Mouse (Mus musculus) CH12.LX (cell line): ENCODE measurements at regions not wholly inside any gene's neighbourhood (a gene's known extent, or its start where the extent isn't known, plus 50 kb on each side); places are given as distances from the start of the nearest gene placed in this dataset.

Experiments
- DNase-seq: peaks from one replicate; pipeline ENCODE4 v3.0.0-alpha.2; 2013; ENCODE audit errors: extremely low read depth
- H3K27ac ChIP-seq: 2 replicates; pipeline ENCODE4 v1.5.1; 2012; ENCODE audit warnings: low read depth, mild to moderate bottlenecking, control low read depth, moderate library complexity; ENCODE audit not compliant: insufficient read depth
- H3K27me3 ChIP-seq: replicated peaks from 2 replicates; pipeline ENCODE3; 2012; ENCODE audit warnings: inconsistent platforms
- H3K36me3 ChIP-seq, 2 experiments: replicated peaks in 1 of 2; 2 replicates each; pipeline versions ENCODE3 to v1.6.1; 2012; ENCODE audit warnings: inconsistent platforms in 1 of 2, low read length in 1 of 2, mild to moderate bottlenecking in 1 of 2, mixed read lengths in 1 of 2, moderate library complexity in 1 of 2; ENCODE audit not compliant: control insufficient read depth in 1 of 2, insufficient read depth in 1 of 2
- H3K4me1 ChIP-seq, 2 experiments: 2 replicates each; pipeline ENCODE4 v1.6.1; 2012; ENCODE audit warnings: inconsistent platforms in 1 of 2, moderate library complexity in 1 of 2; ENCODE audit not compliant: insufficient read depth in 2 of 2, control insufficient read depth in 1 of 2
- H3K4me2 ChIP-seq: 2 replicates; pipeline ENCODE4 v1.6.1; 2012; ENCODE audit warnings: low read depth, mild to moderate bottlenecking, control low read depth; ENCODE audit not compliant: poor library complexity, insufficient read depth, severe bottlenecking
- H3K4me3 ChIP-seq, 3 experiments: fragments of 150-350 bp in 1 of 3; sonication (generic) in 1 of 3; replicated peaks in 1 of 3; 2 replicates each; pipeline versions ENCODE3 to v1.5.1; 2011 to 2012; ENCODE audit warnings: low read depth in 2 of 3, low read length in 2 of 3, mild to moderate bottlenecking in 2 of 3, moderate library complexity in 2 of 3, control low read depth in 1 of 3, improper control_type of control experiment in 1 of 3, inconsistent platforms in 1 of 3, mixed read lengths in 1 of 3; ENCODE audit not compliant: poor library complexity in 1 of 3
- H3K79me2 ChIP-seq: replicated peaks from 2 replicates; pipeline ENCODE4 v1.6.1; 2012; ENCODE audit warnings: mild to moderate bottlenecking, moderate library complexity; ENCODE audit not compliant: control insufficient read depth, poor library complexity, insufficient read depth, severe bottlenecking; ENCODE audit errors: extremely low read depth
- H3K9ac ChIP-seq: 2 replicates; pipeline ENCODE4 v1.6.1; 2012; ENCODE audit warnings: low read depth, mild to moderate bottlenecking, control low read depth, moderate library complexity; ENCODE audit not compliant: insufficient read depth
- H3K9me3 ChIP-seq: replicated peaks from 2 replicates; pipeline ENCODE3; 2012; ENCODE audit warnings: low read length, inconsistent platforms, mixed read lengths
- EP300 ChIP-seq: IDR thresholded peaks from 2 replicates; pipeline ENCODE4 v1.6.1; 2011; ENCODE audit warnings: low read length, improper control_type of control experiment
- ETS1 ChIP-seq: conservative IDR thresholded peaks from 2 replicates; pipeline ENCODE4 v1.6.1; 2012; ENCODE audit warnings: low read depth, mild to moderate bottlenecking, inconsistent platforms, low read length, improper control_type of control experiment, moderate library complexity
- GABPA ChIP-seq: IDR thresholded peaks from 2 replicates; pipeline ENCODE4 v1.6.1; 2012; ENCODE audit warnings: low read depth, low read length, improper control_type of control experiment, inconsistent platforms; ENCODE audit not compliant: insufficient replicate concordance
- HCFC1 ChIP-seq: IDR thresholded peaks from 2 replicates; pipeline ENCODE4 v1.6.1; 2012; ENCODE audit warnings: low read depth, mild to moderate bottlenecking, inconsistent platforms, low read length, improper control_type of control experiment
- IRF4 ChIP-seq: IDR thresholded peaks from 2 replicates; pipeline ENCODE4 v1.6.1; 2014; ENCODE audit warnings: low read depth, mild to moderate bottlenecking, inconsistent platforms, low read length, improper control_type of control experiment
- JUND ChIP-seq: conservative IDR thresholded peaks from 2 replicates; pipeline ENCODE4 v1.6.1; 2011; ENCODE audit warnings: low read depth, low read length, improper control_type of control experiment
- MAFK ChIP-seq: IDR thresholded peaks from 2 replicates; pipeline ENCODE4 v1.6.1; 2011; ENCODE audit warnings: low read length, improper control_type of control experiment; ENCODE audit not compliant: insufficient replicate concordance
- MAX ChIP-seq: IDR thresholded peaks from 2 replicates; pipeline ENCODE4 v1.6.1; 2011; ENCODE audit warnings: low read length, improper control_type of control experiment
- MEF2A ChIP-seq: IDR thresholded peaks from 2 replicates; pipeline ENCODE4 v1.6.1; 2014; ENCODE audit warnings: low read depth, mild to moderate bottlenecking, inconsistent platforms, low read length, improper control_type of control experiment, borderline replicate concordance
- MYC ChIP-seq: IDR thresholded peaks from 2 replicates; pipeline ENCODE4 v1.6.1; 2011; ENCODE audit warnings: low read depth, mild to moderate bottlenecking, improper control_type of control experiment, low read length
- NRF1 ChIP-seq: IDR thresholded peaks from 2 replicates; pipeline ENCODE4 v1.6.1; 2014; ENCODE audit warnings: low read depth, mild to moderate bottlenecking, inconsistent platforms, low read length, improper control_type of control experiment, moderate library complexity
- RCOR1 ChIP-seq: conservative IDR thresholded peaks from 2 replicates; pipeline ENCODE4 v1.6.1; 2012; ENCODE audit warnings: low read depth, mild to moderate bottlenecking, inconsistent platforms, low read length, improper control_type of control experiment
- SIN3A ChIP-seq: IDR thresholded peaks from 2 replicates; pipeline ENCODE4 v1.6.1; 2012; ENCODE audit warnings: low read length, improper control_type of control experiment, inconsistent platforms
- UBTF ChIP-seq: IDR thresholded peaks from 2 replicates; pipeline ENCODE4 v1.6.1; 2012; ENCODE audit warnings: low read depth, mild to moderate bottlenecking, inconsistent platforms, low read length, improper control_type of control experiment, moderate library complexity
- ZC3H11A ChIP-seq: IDR thresholded peaks from 2 replicates; pipeline ENCODE4 v1.6.1; 2012; ENCODE audit warnings: low read depth, mild to moderate bottlenecking, inconsistent platforms, low read length, improper control_type of control experiment
- ZKSCAN1 ChIP-seq: IDR thresholded peaks from 2 replicates; pipeline ENCODE4 v1.6.1; 2012; ENCODE audit warnings: low read depth, inconsistent platforms, low read length, improper control_type of control experiment, borderline replicate concordance
- ZMIZ1 ChIP-seq: IDR thresholded peaks from 2 replicates; pipeline ENCODE4 v1.6.1; 2012; ENCODE audit warnings: low read depth, mild to moderate bottlenecking, inconsistent platforms, low read length, improper control_type of control experiment
- ZNF384 ChIP-seq: IDR thresholded peaks from 2 replicates; pipeline ENCODE4 v1.6.1; 2012; ENCODE audit warnings: low read depth, low read length, improper control_type of control experiment, inconsistent platforms
- dilution Hi-C: fragments of 300-500 bp; cut with MboI; formaldehyde crosslinking; loops from 2 replicates; pipeline ENCODE4 v1.14.3; 2020; ENCODE audit warnings: low sequenced_read_pairs; ENCODE audit not compliant: extremely low pct_unique_long_range_greater_than_20kb, extremely low pct_ligation_motif_present
- in situ Hi-C: fragments of 300-500 bp; cut with MboI; formaldehyde crosslinking; loops from 3 replicates; pipeline ENCODE4 v1.14.3; 2019; ENCODE audit warnings: low sequenced_read_pairs, low pct_ligation_motif_present, low pct_unique_long_range_greater_than_20kb, mixed read lengths

- DNase-seq: no peak
- dilution Hi-C loops: no loop called here
- Histone ChIP-seq H3K79me2 (no peaks in the 10 kb centered on the region), H3K27ac (no peak overlapping the region), H3K36me3 (no peaks in the 10 kb centered on the region), H3K4me1 (no peaks in the 10 kb centered on the region), H3K9ac (no peak overlapping the region), H3K27me3 (no peaks in the 10 kb centered on the region), H3K4me3 (no peak overlapping the region), H3K4me2 (no peak overlapping the region), H3K9me3 (no peaks in the 10 kb centered on the region)
- TF ChIP-seq UBTF (no peak), MAFK (no peak), RCOR1 (no peak), MEF2A (no peak), ZC3H11A (no peak), JUND (no peak), HCFC1 (no peak), ZKSCAN1 (no peak), ZNF384 (no peak), IRF4 (no peak), ETS1 (no peak), GABPA (no peak)
- in situ Hi-C loops: no loop called here
Observed at GRCm38 (mm10) chr2:43478494-43478893, 76.6 kb upstream of the Kynu start.

DNA sequence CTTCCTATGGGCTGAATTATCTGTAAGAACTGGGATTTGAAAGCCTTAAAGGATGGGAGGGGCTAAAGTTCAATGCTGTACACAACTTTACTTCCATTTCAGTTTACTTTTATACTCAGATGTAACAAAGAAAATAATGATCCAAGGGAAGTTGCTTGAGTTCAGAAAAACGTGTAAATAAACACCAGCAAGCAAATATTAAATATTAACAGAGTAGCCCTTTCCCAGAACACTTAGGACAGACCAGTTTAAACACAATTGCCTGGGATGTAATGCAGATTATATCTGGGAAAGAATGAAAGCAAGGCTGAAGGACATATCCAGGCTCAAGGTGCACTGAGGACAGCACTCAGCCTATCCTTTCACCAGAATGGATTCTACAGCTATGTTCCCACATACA, 75.3 kb upstream of the Kynu start:
- H3K27ac ChIP-seq: no peak overlapping the region
- H3K4me1 ChIP-seq: no peaks in the 10 kb centered on the region
- no peak for DNase-seq
- no peaks in the 10 kb centered on the region for H3K79me2 ChIP-seq
- no peak overlapping the region for H3K4me3 ChIP-seq
- no peak overlapping the region for H3K4me2 ChIP-seq
- TF ChIP-seq NRF1 (no peak), IRF4 (no peak), SIN3A (no peak), ZMIZ1 (no peak), MEF2A (no peak), EP300 (no peak), MAFK (no peak), ZC3H11A (no peak), GABPA (no peak), MYC (no peak), MAX (no peak), UBTF (no peak)
- H3K9me3 ChIP-seq: no peaks in the 10 kb centered on the region
- H3K36me3 ChIP-seq: no peaks in the 10 kb centered on the region
- dilution Hi-C loops: no loop called here
- H3K27me3 ChIP-seq: no peaks in the 10 kb centered on the region
- no peak overlapping the region for H3K9ac ChIP-seq
- in situ Hi-C loops: no loop called here
